Comparison of ENCODE assay signal across 1 mouse cellular context in the genomic region with DNA sequence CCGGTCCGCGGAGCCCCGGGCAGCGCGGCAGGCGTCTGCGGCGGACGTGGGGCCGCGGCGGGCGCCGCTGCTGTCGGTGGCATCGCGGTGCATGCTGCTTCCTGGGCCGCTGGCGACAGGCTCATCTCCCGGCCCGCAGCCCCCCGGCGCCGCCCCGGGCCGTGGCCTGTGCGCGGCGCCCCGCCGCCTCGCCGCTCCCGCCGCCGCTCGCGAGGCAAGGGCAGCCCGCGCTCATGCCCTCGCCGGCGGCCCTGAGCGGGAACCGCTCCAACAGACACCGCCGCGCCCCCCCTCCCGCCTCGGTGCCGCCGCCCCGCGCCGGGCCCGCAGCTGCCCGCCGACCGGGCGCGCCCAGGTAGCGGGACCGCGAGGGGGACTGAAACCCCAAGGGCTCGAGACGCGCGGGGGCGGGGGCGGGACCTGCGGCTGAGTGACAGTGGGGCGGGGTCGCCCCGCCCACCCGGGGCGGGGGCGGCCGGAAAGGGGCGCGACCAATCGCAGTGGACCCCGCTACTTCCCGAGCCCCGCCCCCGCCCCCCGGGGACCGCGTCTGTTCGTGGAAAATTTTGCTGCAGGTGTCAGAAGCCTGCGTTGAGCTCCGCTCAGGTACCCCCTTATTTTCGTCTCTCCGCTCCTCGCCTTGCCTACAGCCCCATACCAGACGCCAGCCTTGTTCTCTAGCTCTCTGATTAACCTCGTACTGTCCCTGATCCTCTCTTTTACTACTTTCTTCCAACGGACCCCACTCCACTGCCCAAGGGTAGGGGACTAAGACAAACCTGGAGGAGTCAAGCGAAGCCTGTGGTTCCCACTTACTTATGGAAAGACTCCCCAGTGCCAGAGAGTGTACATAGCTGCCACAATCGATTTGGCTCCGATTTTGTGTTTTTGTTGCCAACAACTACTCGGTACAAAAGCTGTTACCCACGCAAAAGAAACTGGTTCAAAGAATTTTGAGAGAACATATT.
TF ChIP-seq lines count a peak whose summit lies in the region.

Snx25 (minus strand) TSS at position 96 of the 968 bp plus-strand sequence.

TF ChIP-seq in CH12.LX, 34 proteins besides CTCF, POLR2A, EP300 and RAD21 (continued from another document):
- TF ChIP-seq NRF1 (IDR thresholded peaks at IDR 0.05; ENCODE audit: low read depth, low read length) (no peak), TCF12 (IDR thresholded peaks at IDR 0.05; ENCODE audit: low read depth, low read length) (peak; percentile 46; the same call in 1 of the 2 replicates), USF1 (IDR thresholded peaks at IDR 0.05; ENCODE audit: low read depth, low read length) (no peak), MYC (IDR thresholded peaks at IDR 0.05; ENCODE audit: low read depth, low read length) (no peak), POLR2AphosphoS2 (IDR thresholded peaks at IDR 0.05; ENCODE audit: low read depth, low read length) (no peak), E2F4 (IDR thresholded peaks at IDR 0.05; ENCODE audit: insufficient replicate concordance, low read depth, low read length) (no peak), KAT2A (IDR thresholded peaks at IDR 0.05; ENCODE audit: insufficient replicate concordance, low read length) (no peak), HCFC1 (IDR thresholded peaks at IDR 0.05; ENCODE audit: low read depth, low read length) (no peak), SIN3A (IDR thresholded peaks at IDR 0.05; ENCODE audit: low read length) (0 out of 2 replicates have a peak, but pooled peaks have one; percentile 44), ZC3H11A (IDR thresholded peaks at IDR 0.05; ENCODE audit: low read depth, low read length) (no peak), ZNF384 (IDR thresholded peaks at IDR 0.05; ENCODE audit: low read depth, low read length) (no peak), IRF4 (IDR thresholded peaks at IDR 0.05; ENCODE audit: low read depth, low read length) (no peak), ELF1 (IDR thresholded peaks at IDR 0.05; ENCODE audit: low read depth, low read length) (peak; percentile 38; the same call in 1 of the 2 replicates), NELFE (IDR thresholded peaks at IDR 0.05; ENCODE audit: low read depth, low read length) (no peak), UBTF (IDR thresholded peaks at IDR 0.05; ENCODE audit: low read depth, low read length) (no peak)
TF ChIP-seq in CH12.LX: peak in this region for 5.
